Mouse (Mus musculus) embryonic facial prominence, embryonic 14.5 days (tissue): ENCODE data around the gene Fer. TPM values are rescaled to one million over a fixed set of nuclear protein-coding genes. Genes with fewer than 3 reads are reported as not detected.
A peak's percentile ranks its signal among the peaks of the same experiment; 100 is the strongest.

Source experiments
- ATAC-seq: fragments of 200-750 bp; cut with Nextera tagmentation; 2 replicates; pipeline ENCODE4 v1.8.0; 2017; ENCODE audit warnings: low read depth, moderate number of reproducible peaks, moderate TSS enrichment
- DNase-seq: peaks from one replicate; pipeline ENCODE4 v3.0.0-alpha.2; 2015; ENCODE audit warnings: low spot score
- H3K27ac ChIP-seq: fragments of 300-500 bp; sonication (generic); replicated peaks from 2 replicates; pipeline ENCODE4 v1.5.1; 2014; ENCODE audit warnings: low read depth, mild to moderate bottlenecking, low read length, moderate library complexity
- H3K27me3 ChIP-seq: fragments of 300-500 bp; sonication (generic); replicated peaks from 2 replicates; pipeline ENCODE4 v1.6.1; 2014; ENCODE audit warnings: low read length; ENCODE audit not compliant: control insufficient read depth, insufficient read depth
- H3K36me3 ChIP-seq: fragments of 300-500 bp; sonication (generic); 2 replicates; pipeline ENCODE4 v1.6.1; 2014; ENCODE audit warnings: low read length, mixed read lengths; ENCODE audit not compliant: control insufficient read depth, insufficient read depth
- H3K4me1 ChIP-seq: fragments of 300-500 bp; sonication (generic); 2 replicates; pipeline ENCODE4 v1.6.1; 2014; ENCODE audit warnings: antibody characterized with exemption, low read length; ENCODE audit not compliant: control insufficient read depth, insufficient read depth
- H3K4me2 ChIP-seq: fragments of 300-500 bp; sonication (generic); 2 replicates; pipeline ENCODE4 v1.6.1; 2014; ENCODE audit warnings: low read depth, mild to moderate bottlenecking, low read length, moderate library complexity, mixed read lengths
- H3K4me3 ChIP-seq: fragments of 300-500 bp; sonication (generic); 2 replicates; pipeline ENCODE4 v1.5.1; 2014; ENCODE audit warnings: low read depth, mild to moderate bottlenecking, low read length
- H3K9ac ChIP-seq: fragments of 300-500 bp; sonication (generic); 2 replicates; pipeline ENCODE4 v1.6.1; 2014; ENCODE audit warnings: low read depth, mild to moderate bottlenecking, low read length, moderate library complexity, mixed read lengths
- H3K9me3 ChIP-seq: fragments of 300-500 bp; sonication (generic); 2 replicates; pipeline ENCODE4 v1.6.1; 2016; ENCODE audit warnings: low read length; ENCODE audit not compliant: control insufficient read depth
- WGBS: fragments of 180-500 bp; shearing (Covaris S2); extraction: QIAGEN DNeasy Blood & Tissue Kit; methylation state at CpG from one replicate; pipeline ENCODE4 v1.1.7; 2014; 5-methylcytosine and 5-hydroxymethylcytosine counted together
- polyA plus RNA-seq: library from polyadenylated mRNA; unstranded; fragments of >200 nt; fragmentation: Nextera tagmentation; extraction: Ambion mirVana; gene quantifications from 2 replicates; pipeline ENCODE4 v1.2.1, GENCODE M21; 2014

Fer gene
- polyA plus RNA-seq, 1 experiment from 2014 or later: 33.1 TPM

GRCm38 (mm10) chr17:64170019-64170418 lies 307.2 kb downstream of the Fer start:
- Histone ChIP-seq H3K4me1 (no peaks in the 10 kb centered on the region), H3K9me3 (peaks cover 7% of the 10 kb centered on the region; the same call in 1 of the 2 replicates), H3K27me3 (no peaks in the 10 kb centered on the region), H3K4me2 (no peak overlapping the region), H3K27ac (no peak overlapping the region), H3K36me3 (no peaks in the 10 kb centered on the region), H3K9ac (no peak overlapping the region), H3K4me3 (no peak overlapping the region)
- WGBS: 40% methylated on average over 5 of the region's 5 CpGs
- peak; percentile 68; the same call in 1 of the 2 replicates for ATAC-seq
- peak; percentile 32 for DNase-seq

- 84% methylated on average over 2 of the region's 2 CpGs for WGBS
- ATAC-seq: no peak
- Histone ChIP-seq H3K4me3 (no peak overlapping the region), H3K9ac (no peak overlapping the region), H3K27me3 (no peaks in the 10 kb centered on the region), H3K9me3 (peaks cover 1% of the 10 kb centered on the region; the same call in 1 of the 2 replicates), H3K4me2 (no peak overlapping the region), H3K36me3 (no peaks in the 10 kb centered on the region), H3K4me1 (no peaks in the 10 kb centered on the region), H3K27ac (no peak overlapping the region)
- DNase-seq: no peak
These were observed 309.6 kb downstream of the Fer start for GRCm38 (mm10) chr17:64172474-64172873.

GRCm38 (mm10) chr17:64180546-64180945 lies 317.7 kb downstream of the Fer start:
- Histone ChIP-seq H3K36me3 (no peaks in the 10 kb centered on the region), H3K4me2 (no peak overlapping the region), H3K4me1 (0 out of 2 replicates have a peak, but pooled peaks cover 5% of the 10 kb centered on the region), H3K27me3 (no peaks in the 10 kb centered on the region), H3K9me3 (no peaks in the 10 kb centered on the region), H3K4me3 (no peak overlapping the region), H3K27ac (no peak overlapping the region), H3K9ac (no peak overlapping the region)
- no peak for DNase-seq
- no peak for ATAC-seq
- WGBS: 66% methylated on average over 5 of the region's 5 CpGs

DNA sequence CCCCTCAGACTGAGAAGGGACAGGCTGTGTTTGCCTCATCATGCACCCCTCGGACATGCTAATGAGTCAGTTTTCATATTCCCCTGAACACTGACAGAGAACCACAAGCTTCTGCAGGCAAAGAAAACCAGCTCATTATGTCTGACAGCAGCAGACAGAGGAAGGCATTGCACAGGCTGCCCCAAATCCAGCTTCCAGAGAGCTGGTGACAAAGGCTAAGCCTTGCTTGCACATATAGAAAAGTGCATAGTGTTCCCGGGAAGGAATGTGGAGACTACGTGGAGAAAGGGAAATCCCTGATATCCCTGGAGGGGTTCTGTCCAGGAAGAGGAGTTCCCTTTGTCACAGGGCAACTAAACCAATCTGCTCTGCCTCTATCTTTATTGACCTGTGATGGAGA lies 318.4 kb downstream of the Fer start:
- no peak for DNase-seq
- WGBS: 41% methylated on average over 3 of the region's 3 CpGs
- no peaks in the 10 kb centered on the region for H3K9me3 ChIP-seq
- H3K27me3 ChIP-seq: no peaks in the 10 kb centered on the region
- H3K27ac ChIP-seq: no peak overlapping the region
- ATAC-seq: no peak
- no peaks in the 10 kb centered on the region for H3K36me3 ChIP-seq
- no peak overlapping the region for H3K9ac ChIP-seq
- H3K4me3 ChIP-seq: no peak overlapping the region
- H3K4me2 ChIP-seq: no peak overlapping the region
- H3K4me1 ChIP-seq: 0 out of 2 replicates have a peak, but pooled peaks cover 5% of the 10 kb centered on the region

DNA sequence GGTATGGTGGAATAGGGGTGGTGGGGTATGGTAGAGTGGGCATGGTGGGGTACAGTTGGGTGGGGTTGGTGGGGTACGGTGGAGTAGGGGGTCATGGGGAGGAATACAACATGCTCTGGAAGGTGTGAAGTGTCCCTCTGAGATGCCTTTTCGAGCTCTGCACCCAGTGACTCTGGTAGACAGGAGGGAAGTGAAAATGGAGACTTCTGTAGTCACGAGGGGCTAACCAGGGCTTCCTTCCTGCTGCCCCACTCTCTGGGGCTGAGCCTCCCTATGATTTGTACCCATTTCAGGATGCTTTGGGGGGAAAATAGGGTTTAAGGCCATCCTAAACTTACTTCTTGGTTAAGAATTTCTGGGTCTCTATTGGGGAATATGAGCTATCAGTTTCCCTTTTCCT lies 319.7 kb downstream of the Fer start:
- no peak overlapping the region for H3K4me2 ChIP-seq
- H3K9ac ChIP-seq: no peak overlapping the region
- H3K4me3 ChIP-seq: no peak overlapping the region
- H3K9me3 ChIP-seq: no peaks in the 10 kb centered on the region
- no peak overlapping the region for H3K27ac ChIP-seq
- DNase-seq (no peak), ATAC-seq (no peak)
- 0 out of 2 replicates have a peak, but pooled peaks cover 5% of the 10 kb centered on the region for H3K4me1 ChIP-seq
- H3K27me3 ChIP-seq: no peaks in the 10 kb centered on the region
- H3K36me3 ChIP-seq: no peaks in the 10 kb centered on the region
- WGBS: 90% methylated on average over 3 of the region's 3 CpGs

GRCm38 (mm10) chr17:64183196-64183595 lies 320.3 kb downstream of the Fer start:
- Histone ChIP-seq H3K4me1 (0 out of 2 replicates have a peak, but pooled peaks cover 5% of the 10 kb centered on the region), H3K4me3 (no peak overlapping the region), H3K27me3 (no peaks in the 10 kb centered on the region), H3K4me2 (no peak overlapping the region), H3K9me3 (no peaks in the 10 kb centered on the region), H3K27ac (no peak overlapping the region), H3K9ac (no peak overlapping the region), H3K36me3 (no peaks in the 10 kb centered on the region)
- DNase-seq: peak; percentile 29
- no peak for ATAC-seq
- WGBS: 49% methylated on average over 5 of the region's 5 CpGs

Other genes starting within 250 kb of the Fer start
- gene A930002H24Rik, start 729 bp downstream of the Fer start, polyA plus RNA-seq: 2.2 and 2.4 TPM in 2 replicates